In the genomic region with DNA sequence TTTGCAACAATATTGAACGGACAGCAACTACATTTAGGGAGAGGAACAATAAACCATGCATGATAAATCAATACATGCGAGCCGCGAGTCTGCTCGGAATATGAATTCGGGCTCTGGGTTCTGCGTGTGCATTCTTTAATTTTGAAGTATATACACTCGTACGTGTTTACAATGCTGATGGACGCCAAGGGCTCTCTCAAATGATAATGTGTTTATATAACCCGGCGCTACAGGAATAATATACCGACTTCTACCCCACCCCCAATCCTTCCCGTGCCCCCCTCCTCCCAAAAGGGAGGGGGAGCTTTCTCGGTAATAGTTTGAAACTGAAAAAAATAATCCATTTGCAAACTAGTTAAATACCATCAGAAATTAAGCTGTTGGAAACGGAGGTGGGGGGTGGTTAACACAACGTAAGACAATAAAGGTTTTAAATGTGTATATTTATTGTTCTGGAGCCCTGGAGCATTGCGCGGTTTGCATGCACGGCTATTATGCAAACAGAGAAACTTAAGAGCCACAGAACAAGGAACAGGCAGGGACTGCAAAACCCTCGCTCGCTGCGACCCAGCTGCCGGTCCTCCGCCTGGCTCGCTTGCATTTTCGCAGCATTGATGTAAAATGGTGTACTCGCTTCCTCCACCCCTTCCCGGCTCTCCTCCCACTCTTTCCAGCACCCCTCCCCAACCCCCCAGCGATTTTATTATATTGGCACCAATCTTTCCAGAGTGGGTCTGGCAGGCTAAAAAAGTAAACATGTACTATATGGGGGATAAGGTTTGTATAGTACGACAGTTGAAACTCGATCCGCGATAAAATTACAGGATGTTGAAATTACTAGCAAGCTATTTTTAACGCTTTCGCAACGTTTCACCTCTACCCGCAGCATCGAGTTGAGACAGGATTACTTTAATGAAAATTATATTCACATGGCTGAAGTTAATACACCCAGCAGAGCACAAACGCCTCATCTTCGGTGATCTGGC, we compare ENCODE assay signal across 9 mouse cellular contexts. TPM values are rescaled to one million over a fixed set of nuclear protein-coding genes. Genes with fewer than 3 reads are reported as not detected.
DNase-seq lines count a peak whose midpoint lies in the region; ATAC-seq and TF ChIP-seq lines count a peak whose summit lies in the region.
"Had no signal": no experiment of that assay in that cellular context is flagged by ENCODE, and none has a peak within 500 bp of the region (broad histone marks: within the 10 kb centered on the region; RNA-seq: fewer than 3 reads in every experiment).

No protein-coding gene starts in this region.

- H3K4me2 ChIP-seq in limb, embryonic 14.5 days (replicated peaks; ENCODE audit: low read depth, low read length, severe bottlenecking): peak overlapping the region; percentile 90
- H3K4me2 ChIP-seq in midbrain, embryonic 15.5 days: peak overlapping the region; percentile 79

- H3K9me3 ChIP-seq in embryonic facial prominence, embryonic 10.5 days: no peaks in the 10 kb centered on the region
- H3K9me3 ChIP-seq in limb, embryonic 14.5 days (ENCODE audit: control insufficient read depth, low read length): no peaks in the 10 kb centered on the region
- H3K9me3 ChIP-seq in midbrain, embryonic 15.5 days: no peaks in the 10 kb centered on the region

- ATAC-seq in limb, embryonic 14.5 days (ENCODE audit: low FRiP score, low read depth): peak; percentile 10; the same call in 1 of the 2 replicates
- peak; percentile 14; the same call in 1 of the 2 replicates for ATAC-seq in midbrain, embryonic 15.5 days (replicated peaks)
- ATAC-seq: Patski had no signal

- no peaks in the 10 kb centered on the region for H3K36me3 ChIP-seq in embryonic facial prominence, embryonic 10.5 days (replicated peaks)
- H3K36me3 ChIP-seq in heart, adult 2 months (ENCODE audit: control insufficient read depth, insufficient read depth, low read length): no peaks in the 10 kb centered on the region
- H3K36me3 ChIP-seq in kidney, adult 2 months (ENCODE audit: control insufficient read depth, insufficient read depth, low read length): no peaks in the 10 kb centered on the region
- H3K36me3 ChIP-seq in limb, embryonic 14.5 days (ENCODE audit: control insufficient read depth, insufficient read depth, low read length): no peaks in the 10 kb centered on the region
- no peaks in the 10 kb centered on the region for H3K36me3 ChIP-seq in midbrain, embryonic 15.5 days (replicated peaks)

- peak overlapping the region; percentile 77 for H3K4me3 ChIP-seq in embryonic facial prominence, embryonic 10.5 days
- H3K4me3 ChIP-seq in heart, adult 2 months: peak overlapping the region; percentile 64
- H3K4me3 ChIP-seq in kidney, adult 2 months (ENCODE audit: insufficient read depth, low read depth, low read length): peak overlapping the region; percentile 81
- H3K4me3 ChIP-seq in limb, embryonic 14.5 days (replicated peaks; ENCODE audit: low read length): peak overlapping the region; percentile 66
- peak overlapping the region; percentile 71 for H3K4me3 ChIP-seq in midbrain, embryonic 15.5 days

- no peak for TF ChIP-seq CTCF in heart, adult 2 months (IDR thresholded peaks at IDR 0.05)
- TF ChIP-seq CTCF in kidney, adult 2 months (conservative IDR thresholded peaks at IDR 0.05; ENCODE audit: insufficient read depth, insufficient read length, low read depth, low read length): no peak

- H3K27ac ChIP-seq in embryonic facial prominence, embryonic 10.5 days (replicated peaks): peak overlapping the region; percentile 91
- H3K27ac ChIP-seq in heart, adult 2 months: peak overlapping the region; percentile 77
- H3K27ac ChIP-seq in kidney, adult 2 months (ENCODE audit: insufficient read depth, low read depth, low read length): peak overlapping the region; percentile 94
- peak overlapping the region; percentile 35; the same call in 1 of the 2 replicates for H3K27ac ChIP-seq in limb, embryonic 14.5 days (replicated peaks; ENCODE audit: low read depth, low read length)
- H3K27ac ChIP-seq in midbrain, embryonic 15.5 days: peak overlapping the region; percentile 90

- peaks cover 19% of the 10 kb centered on the region; the same call in 1 of the 2 replicates for H3K27me3 ChIP-seq in embryonic facial prominence, embryonic 10.5 days (replicated peaks; ENCODE audit: low read depth, poor library complexity, severe bottlenecking)
- H3K27me3 ChIP-seq in heart, adult 2 months (ENCODE audit: control insufficient read depth, insufficient read depth, low read length): no peaks in the 10 kb centered on the region
- no peaks in the 10 kb centered on the region for H3K27me3 ChIP-seq in kidney, adult 2 months (replicated peaks; ENCODE audit: control insufficient read depth, insufficient read depth, low read length)
- H3K27me3 ChIP-seq in limb, embryonic 14.5 days (ENCODE audit: control insufficient read depth, insufficient read depth, low read length): no peaks in the 10 kb centered on the region
- H3K27me3 ChIP-seq in midbrain, embryonic 15.5 days (replicated peaks): no peaks in the 10 kb centered on the region
- H3K27me3 ChIP-seq: Patski had no signal

- H3K9ac ChIP-seq in heart, adult 2 months (ENCODE audit: low read depth, low read length): peak overlapping the region; percentile 57
- peak overlapping the region; percentile 37 for H3K9ac ChIP-seq in limb, embryonic 14.5 days (ENCODE audit: low read depth, low read length, severe bottlenecking)
- H3K9ac ChIP-seq in midbrain, embryonic 15.5 days: peak overlapping the region; percentile 47

- WGBS in embryonic facial prominence, embryonic 10.5 days: under 1% methylated on average over 41 of the region's 41 CpGs
- under 1% methylated on average over 41 of the region's 41 CpGs for WGBS in heart, adult 2 months
- under 1% methylated on average over 41 of the region's 41 CpGs for WGBS in kidney, adult 2 months
- under 1% methylated on average over 41 of the region's 41 CpGs for WGBS in limb, embryonic 14.5 days
- under 1% methylated on average over 41 of the region's 41 CpGs for WGBS in midbrain, embryonic 15.5 days

- H3K79me2 ChIP-seq in heart, adult 2 months (replicated peaks; ENCODE audit: control insufficient read depth, insufficient read depth, low read length): no peaks in the 10 kb centered on the region

- TF ChIP-seq POLR2A in heart, adult 2 months (IDR thresholded peaks at IDR 0.05; ENCODE audit: insufficient read depth, low read depth, low read length): peak; percentile 87
- TF ChIP-seq POLR2A in kidney, adult 2 months (IDR thresholded peaks at IDR 0.05; ENCODE audit: low read depth, low read length): peak; percentile 35
- TF ChIP-seq POLR2A in limb, embryonic 14.5 days (IDR thresholded peaks at IDR 0.05; ENCODE audit: borderline replicate concordance, extremely low read depth, insufficient read depth, insufficient read length): no peak

- intact Hi-C loops in heart, adult 2 months (cut with DNase I): loop anchor here (5.0 to 10.0 kb wide), 5 partner anchors 72 to 965 kb away; no protein-coding TSS in a partner anchor

- H3K4me1 ChIP-seq in embryonic facial prominence, embryonic 10.5 days: peaks cover 55% of the 10 kb centered on the region
- peaks cover 1% of the 10 kb centered on the region; the same call in 1 of the 2 replicates for H3K4me1 ChIP-seq in heart, adult 2 months (ENCODE audit: control insufficient read depth, insufficient read depth, low read length)
- peaks cover 1% of the 10 kb centered on the region; the same call in 1 of the 2 replicates for H3K4me1 ChIP-seq in kidney, adult 2 months (ENCODE audit: control insufficient read depth, insufficient read depth, low read length)
- H3K4me1 ChIP-seq in limb, embryonic 14.5 days (ENCODE audit: control insufficient read depth, insufficient read depth, low read length): peaks cover 23% of the 10 kb centered on the region
- peaks cover 46% of the 10 kb centered on the region for H3K4me1 ChIP-seq in midbrain, embryonic 15.5 days

- peak; percentile 69 to 73 for DNase-seq in spleen, adult 18-20 months
- no peak for DNase-seq in spleen, adult 12 weeks (ENCODE audit: low spot score)
- DNase-seq in embryonic facial prominence, embryonic 10.5 days (ENCODE audit: low spot score): peak; percentile 78
- DNase-seq in heart, adult 2 months: peak; percentile 80 to 83
- DNase-seq in kidney, adult 2 months: peak; percentile 81
- DNase-seq in limb, embryonic 14.5 days (ENCODE audit: low spot score): peak; percentile 73
- peak; percentile 66 to 81 for DNase-seq in spleen, postnatal 4 days (ENCODE audit: low spot score in 2 of 2)

- TF ChIP-seq EP300 in heart, adult 2 months (IDR thresholded peaks at IDR 0.05; ENCODE audit: insufficient read depth, low read depth, low read length): no peak

RNA-seq across cellular contexts. Expression of gene Arid5b, which starts 1.3 kb away (rescaled TPM):
- polyA plus RNA-seq in embryonic facial prominence, embryonic 10.5 days (2016; fragmentation: Nextera tagmentation; extraction: Ambion mirVana): 13.9 and 19.7 TPM in 2 replicates
- 10 to 100 TPM; 21.1 to 22.5 TPM for total RNA-seq in heart, adult 2 months (2021)
- polyA plus RNA-seq in heart, adult 2 months (2012; rRNA removed): 6.3 and 8.8 TPM in 2 replicates
- 7.7 and 8.6 TPM in 2 replicates for polyA plus RNA-seq in kidney, adult 2 months (2012; rRNA removed)
- polyA plus RNA-seq in limb, embryonic 14.5 days (2012; rRNA removed): 14.1 and 15.2 TPM in 2 replicates
- polyA plus RNA-seq in limb, embryonic 14.5 days (2014; fragmentation: Nextera tagmentation; extraction: Ambion mirVana): 41.0 and 45.3 TPM in 2 replicates
- 19.0 and 19.5 TPM in 2 replicates for polyA plus RNA-seq in midbrain, embryonic 15.5 days (2015; fragmentation: Nextera tagmentation; extraction: Ambion mirVana)

Comparison
In these comparisons a context has a peak if more than half of its experiments do, and no peak if none do; other contexts are left out.
1. H3K27ac ChIP-seq: peak in every context shown above with its lines; median percentile 94 in kidney, adult 2 months; 91 in embryonic facial prominence, embryonic 10.5 days; 90 in midbrain, embryonic 15.5 days; 77 in heart, adult 2 months; 35 in limb, embryonic 14.5 days.